Mouse (Mus musculus) layer of hippocampus, postnatal 25 days (tissue): ENCODE results near the gene Cd9. TPM values are rescaled to one million over a fixed set of nuclear protein-coding genes. Genes with fewer than 3 reads are reported as not detected.
"Not testable (repeated sequence)": the region's sequence is repeated elsewhere in the genome, so short reads cannot be mapped to it uniquely, and the experiment has no call there.

ENCODE experiments used
- DNase-seq, 2 experiments: peaks; one replicate each; pipeline ENCODE4 v3.0.0; 2022; ENCODE audit warnings: mixed read lengths in 2 of 2, low spot score in 1 of 2; ENCODE audit errors: extremely low spot score in 1 of 2
- total RNA-seq, 2 experiments: library from RNA; stranded (reverse); gene quantifications; 2 replicates each; pipeline ENCODE4 v1.2.3; 2021

Gene Cd9
- total RNA-seq, 2 experiments from 2014 or later, result 78.0 to 89.7 TPM

DNA sequence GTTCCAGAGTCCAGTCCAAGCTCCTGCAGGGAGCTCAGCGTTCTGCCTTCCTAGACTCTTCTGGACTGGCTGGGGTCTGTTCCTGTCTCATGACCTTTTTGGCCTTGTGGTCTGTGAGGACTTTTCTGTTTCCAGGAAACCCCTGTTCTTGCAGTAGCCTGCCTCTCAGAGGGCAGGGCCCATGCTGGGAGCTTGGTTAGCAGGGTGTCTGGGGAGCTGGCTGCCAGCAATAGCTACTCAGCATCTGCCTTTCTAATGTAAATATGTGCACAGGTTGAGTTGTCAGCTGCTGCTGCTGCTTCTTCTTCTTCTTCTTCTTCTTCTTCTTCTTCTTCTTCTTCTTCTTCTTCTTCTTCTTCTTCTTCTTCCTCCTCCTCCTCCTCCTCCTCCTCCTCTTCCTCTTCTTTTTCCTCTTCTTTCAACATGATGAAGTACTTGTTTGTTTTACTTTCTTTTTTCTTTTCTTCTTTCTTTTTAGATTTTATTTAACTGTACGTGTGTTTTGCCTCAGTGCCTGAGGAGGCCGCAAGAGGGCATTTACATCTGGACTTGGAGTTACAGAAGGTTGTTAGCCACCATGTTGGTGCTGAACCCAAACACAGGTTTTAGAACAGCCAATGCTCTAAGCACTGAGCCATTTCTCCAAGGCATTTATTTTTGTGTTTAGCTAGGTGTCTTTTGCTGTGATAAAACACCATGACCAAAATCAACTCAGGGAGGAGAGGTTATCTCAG is 10.2 kb upstream of the Cd9 start:
- DNase-seq, result no peak

- no peak for DNase-seq
Measured at GRCm38 (mm10) chr6:125503186-125503802, 8.7 kb upstream of the Cd9 start.

DNA sequence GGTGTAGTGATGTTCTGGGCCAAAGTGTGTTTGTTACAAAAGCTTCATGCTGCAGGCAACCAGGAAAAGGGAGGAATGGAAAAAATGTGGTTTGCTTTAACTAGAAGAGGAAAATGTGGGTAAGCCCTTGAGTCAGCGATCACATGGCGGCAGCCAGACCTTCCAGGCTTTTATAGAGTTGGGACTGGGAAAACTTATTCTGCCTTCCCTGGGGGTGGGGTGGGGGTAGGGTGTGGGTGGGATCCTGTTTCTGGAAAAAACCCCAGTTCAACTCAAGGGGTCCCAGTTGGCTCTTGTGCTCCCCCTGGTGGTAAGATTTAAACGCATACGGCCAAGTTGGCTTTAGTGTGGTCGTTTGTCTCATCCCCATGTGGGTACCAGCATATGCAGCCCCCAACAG is 3.5 kb upstream of the Cd9 start:
- DNase-seq, result no peak

GRCm38 (mm10) chr6:125496417-125496816 is 1.8 kb upstream of the Cd9 start:
- no peak for DNase-seq

DNA sequence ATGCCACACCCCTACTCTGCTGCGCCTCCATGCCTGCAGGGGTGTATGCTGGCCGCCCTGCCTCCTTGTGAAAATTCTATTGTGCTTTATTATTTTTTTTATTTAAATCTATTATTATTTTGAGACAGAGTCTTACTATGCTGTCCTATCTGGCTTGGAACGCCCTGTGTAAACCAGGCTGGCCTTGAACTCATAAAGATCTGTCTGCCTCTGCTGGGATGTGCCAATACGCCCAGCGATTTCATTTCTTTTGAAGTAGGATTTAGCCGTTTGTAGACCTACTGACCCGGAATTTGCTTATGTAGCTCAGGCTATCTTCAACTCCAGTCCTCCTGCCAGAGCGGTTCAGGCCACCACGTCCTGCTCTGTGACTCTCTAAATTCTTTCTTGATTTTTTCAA is 770 bp upstream of the Cd9 start:
- no peak for DNase-seq

DNA sequence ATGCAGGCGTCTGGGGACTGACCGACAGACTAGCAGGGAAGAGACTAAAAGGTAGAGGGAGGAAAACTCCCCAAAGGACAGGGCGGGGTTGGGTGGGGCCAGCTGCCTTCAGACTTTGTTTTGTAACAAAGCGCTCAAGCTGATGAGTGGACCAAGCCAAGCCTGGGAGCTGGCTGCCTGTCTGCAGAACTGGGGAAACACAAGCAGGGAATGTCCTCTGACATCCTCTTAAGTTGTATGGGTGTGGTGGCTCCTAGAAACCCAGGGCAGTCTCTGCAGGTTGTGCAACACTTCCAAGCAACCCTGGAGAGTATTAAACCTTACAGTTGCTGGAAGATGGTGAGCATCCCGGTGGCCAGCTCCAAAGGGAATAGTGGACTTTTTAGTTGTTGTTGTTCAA is 1.4 kb downstream of the Cd9 start:
- no peak for DNase-seq

DNA sequence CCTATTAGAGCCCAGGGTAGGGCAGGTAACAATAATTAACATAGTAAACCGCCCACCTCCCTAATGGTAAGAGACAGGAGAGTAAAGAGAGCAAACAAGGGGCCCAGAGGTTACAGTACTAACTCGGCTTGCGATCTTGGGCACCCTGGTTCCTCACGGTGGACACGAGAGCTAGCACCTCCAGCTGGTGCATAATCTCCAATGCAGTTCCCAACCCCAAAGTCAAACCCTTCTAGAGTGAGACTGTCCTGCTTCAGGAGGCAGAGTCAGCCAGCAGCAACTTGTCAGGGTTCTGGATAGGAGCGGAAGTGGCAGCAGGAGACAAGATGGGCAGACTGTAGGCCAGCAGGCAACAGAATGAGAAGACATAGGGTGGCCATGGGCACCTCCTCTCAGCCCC is 1.9 kb downstream of the Cd9 start:
- no peak for DNase-seq

GRCm38 (mm10) chr6:125492033-125492432 is 2.6 kb downstream of the Cd9 start:
- DNase-seq, result no peak

DNA sequence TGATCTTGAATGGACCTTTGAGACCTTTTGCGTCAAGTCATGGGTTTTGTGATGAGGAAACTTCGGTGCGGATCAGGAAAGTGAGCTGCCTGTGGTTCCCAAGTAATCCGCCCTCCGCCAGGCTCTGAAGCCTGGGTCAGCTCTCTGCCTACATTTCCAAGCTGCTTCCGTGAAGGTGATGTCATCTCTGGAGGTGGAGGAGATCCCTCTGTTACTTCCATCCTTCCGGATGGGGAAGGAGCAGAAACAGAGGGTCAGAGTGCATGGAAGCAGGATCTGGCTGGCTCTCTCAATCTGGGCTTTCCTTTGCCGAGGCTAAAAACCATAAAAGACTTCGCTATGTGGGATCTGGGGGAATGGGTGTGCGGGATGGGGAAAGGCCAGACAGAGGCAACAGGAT is 3.2 kb downstream of the Cd9 start:
- DNase-seq, result no peak

DNA sequence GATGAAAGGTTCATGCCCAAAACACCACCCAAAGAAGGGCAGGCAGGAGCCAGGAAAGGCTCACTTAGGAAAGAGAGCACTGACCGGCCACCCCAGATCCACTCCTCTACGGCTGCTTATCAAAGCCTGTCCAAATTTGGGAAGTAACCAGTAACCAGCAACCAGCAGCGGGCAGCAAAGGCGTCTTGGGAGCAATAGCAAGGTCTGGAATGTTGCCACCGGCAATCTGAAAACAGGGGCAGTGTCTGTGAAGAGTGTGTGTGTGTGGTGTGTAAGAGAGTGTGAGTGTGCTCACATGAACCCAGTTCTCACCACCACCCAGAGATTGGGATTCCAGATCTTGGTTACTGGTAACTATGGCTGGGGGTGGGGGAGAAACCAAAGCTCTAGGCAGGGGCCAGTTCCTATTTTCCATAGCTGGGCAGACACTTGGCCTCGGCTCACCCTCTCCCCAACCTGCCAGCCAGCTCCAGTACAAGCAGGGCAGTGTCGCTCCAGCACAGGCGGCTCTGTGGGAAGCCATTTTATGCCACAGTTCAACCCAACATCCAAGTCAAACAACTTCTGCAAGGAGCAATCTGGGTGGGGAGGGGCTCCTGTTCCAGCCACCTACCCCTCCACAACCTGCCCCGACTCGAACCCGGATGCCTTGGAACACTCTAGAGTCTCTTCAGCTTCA is 4.6 kb downstream of the Cd9 start:
- no peak for DNase-seq

- no peak for DNase-seq
Measured at GRCm38 (mm10) chr6:125485589-125485988, 9.0 kb downstream of the Cd9 start.

- no peak for DNase-seq
Measured at GRCm38 (mm10) chr6:125484721-125485120, 9.9 kb downstream of the Cd9 start.

DNA sequence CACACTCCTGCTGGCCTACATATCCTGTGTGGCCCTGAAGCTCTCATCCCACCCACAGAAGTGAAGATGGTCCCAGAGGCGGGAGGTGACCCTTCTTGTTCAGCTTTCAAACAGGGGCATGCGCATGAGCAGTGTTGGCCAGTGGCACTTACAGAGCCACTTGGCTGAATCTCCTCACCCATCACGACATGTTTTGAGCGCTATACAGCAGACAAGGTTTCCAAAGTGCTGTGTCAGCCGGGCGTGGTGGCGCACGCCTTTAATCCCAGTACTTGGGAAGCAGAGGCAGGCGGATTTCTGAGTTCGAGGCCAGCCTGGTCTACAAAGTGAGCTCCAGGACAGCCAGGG is 10.3 kb downstream of the Cd9 start:
- not testable (repeated sequence) for DNase-seq

- DNase-seq, result no peak
Measured at GRCm38 (mm10) chr6:125483515-125484312, 10.9 kb downstream of the Cd9 start.

GRCm38 (mm10) chr6:125482427-125482831 is 12.2 kb downstream of the Cd9 start:
- no peak for DNase-seq

- DNase-seq, result no peak
Measured at GRCm38 (mm10) chr6:125481667-125482390, 12.8 kb downstream of the Cd9 start.

- DNase-seq, result no peak
Measured at GRCm38 (mm10) chr6:125480396-125481361, 13.9 kb downstream of the Cd9 start.

DNA sequence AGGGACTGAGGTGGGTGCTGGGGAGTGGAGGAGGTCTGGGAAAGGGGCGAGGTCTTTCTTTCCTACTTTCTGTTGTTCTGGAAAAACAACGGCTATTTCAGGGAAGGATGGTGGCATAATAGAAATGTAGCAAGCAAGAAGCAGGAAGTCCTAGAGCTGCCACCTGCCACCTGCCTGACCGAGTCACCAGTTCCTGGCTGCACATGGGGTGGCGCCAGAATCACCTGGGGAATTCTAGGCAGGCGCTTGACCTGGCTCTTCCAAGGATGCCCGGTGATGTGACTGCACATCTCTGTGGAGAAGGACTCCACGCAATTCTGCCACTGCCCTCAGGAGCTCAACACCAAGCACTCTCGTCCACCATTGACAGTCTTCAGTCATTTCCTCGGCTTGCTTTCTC is 15.2 kb downstream of the Cd9 start:
- no peak for DNase-seq
